Mouse (Mus musculus) heart, postnatal 36 days (tissue): ENCODE data around the gene Schip1. TPM values are rescaled to one million over a fixed set of nuclear protein-coding genes. Genes with fewer than 3 reads are reported as not detected.

Source experiments
- DNase-seq, 2 experiments: peaks; one replicate each; pipeline ENCODE4 v3.0.0; 2021 to 2022
- intact Hi-C: fragments of 180-260 bp; cut with DNase I; formaldehyde crosslinking; loops from one replicate; pipeline ENCODE4 v1.15.1; 2025
- total RNA-seq, 2 experiments: library from RNA; stranded (reverse); gene quantifications; 2 replicates each; pipeline ENCODE4 v1.2.3; 2021

Schip1 gene
- total RNA-seq, 2 experiments from 2014 or later = 178 to 194 TPM

- intact Hi-C loops = no loop called here
- no peak for DNase-seq
These were observed 559.9 kb downstream of the Schip1 start for GRCm38 (mm10) chr3:68624471-68624870.

GRCm38 (mm10) chr3:68630261-68630660 is 565.7 kb downstream of the Schip1 start:
- no peak for DNase-seq
- intact Hi-C loops = no loop called here

GRCm38 (mm10) chr3:68630821-68631220 is 566.2 kb downstream of the Schip1 start:
- DNase-seq = no peak
- intact Hi-C loops = no loop called here

- DNase-seq = no peak
- intact Hi-C loops = no loop called here
These were observed 568.1 kb downstream of the Schip1 start for GRCm38 (mm10) chr3:68632714-68633113.

- intact Hi-C loops = no loop called here
- DNase-seq = no peak
These were observed 569.0 kb downstream of the Schip1 start for GRCm38 (mm10) chr3:68633577-68633976.

- no peak for DNase-seq
- intact Hi-C loops = no loop called here
These were observed 573.4 kb downstream of the Schip1 start for GRCm38 (mm10) chr3:68637960-68638359.

- intact Hi-C loops = no loop called here
These were observed 574.1 kb downstream of the Schip1 start for GRCm38 (mm10) chr3:68638703-68639102.

GRCm38 (mm10) chr3:68642935-68643334 is 578.3 kb downstream of the Schip1 start:
- no peak for DNase-seq
- intact Hi-C loops = no loop called here

More at GRCm38 (mm10) chr3:68638703-68639102, 574.1 kb downstream of the Schip1 start:
- DNase-seq = no peak

GRCm38 (mm10) chr3:68646387-68647130 is 582.0 kb downstream of the Schip1 start:
- intact Hi-C loops = loop anchor here (2.0 kb wide), 1 partner anchor 62 kb away; no protein-coding TSS in a partner anchor
- peak in 1 of 2 experiments; percentile 12 for DNase-seq

GRCm38 (mm10) chr3:68647282-68647681 is 582.7 kb downstream of the Schip1 start:
- intact Hi-C loops = loop anchor here (2.0 kb wide), 1 partner anchor 62 kb away; no protein-coding TSS in a partner anchor
- no peak for DNase-seq

- intact Hi-C loops = no loop called here
These were observed 585.6 kb downstream of the Schip1 start for GRCm38 (mm10) chr3:68650251-68650650.

GRCm38 (mm10) chr3:68656607-68657352 is 592.2 kb downstream of the Schip1 start:
- intact Hi-C loops = no loop called here
- no peak for DNase-seq

More at GRCm38 (mm10) chr3:68650251-68650650, 585.6 kb downstream of the Schip1 start:
- no peak for DNase-seq

GRCm38 (mm10) chr3:68657589-68658245 is 593.1 kb downstream of the Schip1 start:
- no peak for DNase-seq
- intact Hi-C loops = no loop called here

GRCm38 (mm10) chr3:68659996-68660395 is 595.4 kb downstream of the Schip1 start:
- no peak for DNase-seq
- intact Hi-C loops = no loop called here

- no peak for DNase-seq
- intact Hi-C loops = no loop called here
These were observed 595.9 kb downstream of the Schip1 start for GRCm38 (mm10) chr3:68660538-68660937.

GRCm38 (mm10) chr3:68662386-68662785 is 597.8 kb downstream of the Schip1 start:
- no peak for DNase-seq
- intact Hi-C loops = no loop called here

- DNase-seq = no peak
- intact Hi-C loops = no loop called here
These were observed 599.7 kb downstream of the Schip1 start for GRCm38 (mm10) chr3:68664337-68664736.

- no peak for DNase-seq
- intact Hi-C loops = no loop called here
These were observed 601.8 kb downstream of the Schip1 start for GRCm38 (mm10) chr3:68666377-68666776.

- intact Hi-C loops = no loop called here
- no peak for DNase-seq
These were observed 603.2 kb downstream of the Schip1 start for GRCm38 (mm10) chr3:68667852-68668251.

GRCm38 (mm10) chr3:68669418-68669974 is 604.9 kb downstream of the Schip1 start:
- intact Hi-C loops = no loop called here
- DNase-seq = no peak

GRCm38 (mm10) chr3:68674721-68675120 is 610.1 kb downstream of the Schip1 start:
- intact Hi-C loops = no loop called here
- no peak for DNase-seq
